Mouse (Mus musculus) midbrain, embryonic 14.5 days (tissue): ENCODE measurements around the gene Nol4l. TPM values are rescaled to one million over a fixed set of nuclear protein-coding genes. Genes with fewer than 3 reads are reported as not detected.
A peak's percentile ranks its signal among the peaks of the same experiment; 100 is the strongest.

Source experiments
- ATAC-seq: fragments of 200-750 bp; cut with Nextera tagmentation; 2 replicates; pipeline ENCODE4 v1.8.0; 2017; ENCODE audit warnings: moderate number of reproducible peaks, moderate library complexity; ENCODE audit not compliant: low FRiP score, low TSS enrichment
- DNase-seq: peaks from one replicate; pipeline ENCODE4 v3.0.0-alpha.2; 2015
- H3K27ac ChIP-seq: fragments of 300-500 bp; sonication (generic); replicated peaks from 2 replicates; pipeline ENCODE4 v1.5.1; 2014; ENCODE audit warnings: mild to moderate bottlenecking, low read depth, low read length, moderate library complexity
- H3K27me3 ChIP-seq: fragments of 300-500 bp; sonication (generic); 2 replicates; pipeline ENCODE4 v1.6.1; 2014; ENCODE audit warnings: low read length, control low read depth, mixed read lengths; ENCODE audit not compliant: control insufficient read depth, insufficient read depth
- H3K36me3 ChIP-seq: fragments of 300-500 bp; sonication (generic); 2 replicates; pipeline ENCODE4 v1.6.1; 2014; ENCODE audit warnings: low read length, control low read depth; ENCODE audit not compliant: control insufficient read depth, insufficient read depth
- H3K4me1 ChIP-seq: fragments of 300-500 bp; sonication (generic); 2 replicates; pipeline ENCODE4 v1.6.1; 2014; ENCODE audit warnings: mild to moderate bottlenecking, antibody characterized with exemption, low read length, control low read depth; ENCODE audit not compliant: control insufficient read depth, insufficient read depth
- H3K4me2 ChIP-seq: fragments of 300-500 bp; sonication (generic); 2 replicates; pipeline ENCODE4 v1.6.1; 2014; ENCODE audit warnings: mild to moderate bottlenecking, low read length, moderate library complexity
- H3K4me3 ChIP-seq: fragments of 300-500 bp; sonication (generic); replicated peaks from 2 replicates; pipeline ENCODE4 v1.5.1; 2014; ENCODE audit warnings: low read depth, low read length
- H3K9ac ChIP-seq: fragments of 300-500 bp; sonication (generic); replicated peaks from 2 replicates; pipeline ENCODE4 v1.6.1; 2014; ENCODE audit warnings: mild to moderate bottlenecking, low read length, moderate library complexity
- H3K9me3 ChIP-seq: fragments of 300-500 bp; sonication (generic); 2 replicates; pipeline ENCODE4 v1.6.1; 2016; ENCODE audit warnings: low read length, control low read depth, mixed read lengths; ENCODE audit not compliant: control insufficient read depth
- WGBS: fragments of 180-500 bp; shearing (Covaris S2); extraction: QIAGEN DNeasy Blood & Tissue Kit; methylation state at CpG from one replicate; pipeline ENCODE4 v1.1.7; 2014; 5-methylcytosine and 5-hydroxymethylcytosine counted together
- polyA plus RNA-seq: library from polyadenylated mRNA; unstranded; fragments of >200 nt; fragmentation: Nextera tagmentation; extraction: Ambion mirVana; gene quantifications from 2 replicates; pipeline ENCODE4 v1.2.1, GENCODE M21; 2014

Nol4l gene
- polyA plus RNA-seq, 1 experiment from 2014 or later, result 51.7 TPM

GRCm38 (mm10) chr2:153470983-153471382, 58.8 kb downstream of the Nol4l start:
- Histone ChIP-seq H3K27me3 (no peaks in the 10 kb centered on the region), H3K36me3 (peaks cover 3% of the 10 kb centered on the region; the same call in 1 of the 2 replicates), H3K27ac (no peak overlapping the region), H3K9ac (no peak overlapping the region), H3K4me3 (no peak overlapping the region), H3K9me3 (no peaks in the 10 kb centered on the region), H3K4me2 (no peak overlapping the region), H3K4me1 (peaks cover 21% of the 10 kb centered on the region)
- DNase-seq (no peak), ATAC-seq (no peak)
- WGBS, result 39% methylated on average over 3 of the region's 3 CpGs

- peaks cover 8% of the 10 kb centered on the region; the same call in 1 of the 2 replicates for H3K36me3 ChIP-seq
- H3K9me3 ChIP-seq, result no peaks in the 10 kb centered on the region
- peaks cover 11% of the 10 kb centered on the region; the same call in 1 of the 2 replicates for H3K4me1 ChIP-seq
- H3K4me3 ChIP-seq, result no peak overlapping the region
- DNase-seq (no peak), ATAC-seq (no peak)
- H3K9ac ChIP-seq, result 0 out of 2 replicates have a peak overlapping the region, but pooled peaks have one; percentile 14
- no peak overlapping the region for H3K4me2 ChIP-seq
- H3K27ac ChIP-seq, result no peak overlapping the region
- no peaks in the 10 kb centered on the region for H3K27me3 ChIP-seq
- WGBS, result 44% methylated on average over 4 of the region's 4 CpGs
Measured at GRCm38 (mm10) chr2:153469764-153470163, 60.0 kb downstream of the Nol4l start.

GRCm38 (mm10) chr2:153469317-153469716, 60.5 kb downstream of the Nol4l start:
- Histone ChIP-seq H3K27me3 (no peaks in the 10 kb centered on the region), H3K36me3 (0 out of 2 replicates have a peak, but pooled peaks cover 8% of the 10 kb centered on the region), H3K4me2 (no peak overlapping the region), H3K9me3 (no peaks in the 10 kb centered on the region), H3K9ac (no peak overlapping the region), H3K27ac (no peak overlapping the region), H3K4me3 (no peak overlapping the region), H3K4me1 (peaks cover 11% of the 10 kb centered on the region; the same call in 1 of the 2 replicates)
- 30% methylated on average over 2 of the region's 2 CpGs for WGBS
- ATAC-seq (no peak), DNase-seq (no peak)

- Histone ChIP-seq H3K4me2 (no peak overlapping the region), H3K4me3 (no peak overlapping the region), H3K27me3 (no peaks in the 10 kb centered on the region), H3K9me3 (no peaks in the 10 kb centered on the region), H3K9ac (no peak overlapping the region), H3K27ac (no peak overlapping the region), H3K4me1 (peaks cover 11% of the 10 kb centered on the region; the same call in 1 of the 2 replicates), H3K36me3 (0 out of 2 replicates have a peak, but pooled peaks cover 12% of the 10 kb centered on the region)
- WGBS, result 86% methylated on average over 1 of the region's 1 CpGs
- no peak for ATAC-seq
- no peak for DNase-seq
Measured at GRCm38 (mm10) chr2:153467372-153467771, 62.4 kb downstream of the Nol4l start.

- ATAC-seq (no peak), DNase-seq (peak; percentile 32)
- Histone ChIP-seq H3K4me3 (no peak overlapping the region), H3K27ac (no peak overlapping the region), H3K27me3 (no peaks in the 10 kb centered on the region), H3K36me3 (0 out of 2 replicates have a peak, but pooled peaks cover 10% of the 10 kb centered on the region), H3K4me2 (no peak overlapping the region), H3K4me1 (no peaks in the 10 kb centered on the region), H3K9me3 (no peaks in the 10 kb centered on the region), H3K9ac (no peak overlapping the region)
- WGBS, result 81% methylated on average over 3 of the region's 3 CpGs
Measured at GRCm38 (mm10) chr2:153463257-153463656, 66.5 kb downstream of the Nol4l start.

- Histone ChIP-seq H3K4me1 (0 out of 2 replicates have a peak, but pooled peaks cover 4% of the 10 kb centered on the region), H3K4me2 (no peak overlapping the region), H3K27ac (peak overlapping the region; percentile 63; the same call in 1 of the 2 replicates), H3K4me3 (no peak overlapping the region), H3K36me3 (no peaks in the 10 kb centered on the region), H3K9ac (no peak overlapping the region; the same call in 1 of the 2 replicates), H3K9me3 (no peaks in the 10 kb centered on the region), H3K27me3 (no peaks in the 10 kb centered on the region)
- no peak for DNase-seq
- WGBS, result 44% methylated on average over 3 of the region's 3 CpGs
- ATAC-seq, result no peak
Measured at GRCm38 (mm10) chr2:153458022-153458441, 71.7 kb downstream of the Nol4l start.

- 0 out of 2 replicates have a peak, but pooled peaks cover 4% of the 10 kb centered on the region for H3K4me1 ChIP-seq
- peak overlapping the region; percentile 63; the same call in 1 of the 2 replicates for H3K27ac ChIP-seq
- WGBS, result 25% methylated on average over 4 of the region's 4 CpGs
- no peak overlapping the region for H3K9ac ChIP-seq
- H3K27me3 ChIP-seq, result no peaks in the 10 kb centered on the region
- H3K36me3 ChIP-seq, result no peaks in the 10 kb centered on the region
- no peak overlapping the region for H3K4me2 ChIP-seq
- no peak for DNase-seq
- no peak overlapping the region for H3K4me3 ChIP-seq
- ATAC-seq, result no peak
- no peaks in the 10 kb centered on the region for H3K9me3 ChIP-seq
Measured at GRCm38 (mm10) chr2:153457467-153457866, 72.3 kb downstream of the Nol4l start.

GRCm38 (mm10) chr2:153454841-153455506, 74.8 kb downstream of the Nol4l start:
- no peak overlapping the region for H3K4me2 ChIP-seq
- DNase-seq (no peak), ATAC-seq (no peak)
- 0 out of 2 replicates have a peak, but pooled peaks cover 4% of the 10 kb centered on the region for H3K4me1 ChIP-seq
- no peak overlapping the region for H3K27ac ChIP-seq
- 57% methylated on average over 9 of the region's 9 CpGs for WGBS
- H3K36me3 ChIP-seq, result no peaks in the 10 kb centered on the region
- no peak overlapping the region for H3K9ac ChIP-seq
- H3K9me3 ChIP-seq, result no peaks in the 10 kb centered on the region
- H3K4me3 ChIP-seq, result no peak overlapping the region
- no peaks in the 10 kb centered on the region for H3K27me3 ChIP-seq
